Mouse (Mus musculus) bone marrow, adult 2 months (tissue): ENCODE measurements at regions not wholly inside any gene's neighbourhood (a gene's known extent, or its start where the extent isn't known, plus 50 kb on each side); places are given as distances from the start of the nearest gene placed in this dataset.

Source experiments
- H3K27ac ChIP-seq: fragments of 200-500 bp; 2 replicates; pipeline ENCODE4 v1.5.1; 2012; ENCODE audit warnings: low read depth, mild to moderate bottlenecking, control low read depth, inconsistent platforms, low read length; ENCODE audit not compliant: control insufficient read depth, poor library complexity, insufficient read depth
- H3K4me1 ChIP-seq: fragments of 200-500 bp; 2 replicates; pipeline ENCODE4 v1.6.1; 2011; ENCODE audit warnings: low read length; ENCODE audit not compliant: control insufficient read depth, insufficient read depth
- H3K4me3 ChIP-seq: fragments of 200-500 bp; replicated peaks from 2 replicates; pipeline ENCODE3; 2011; ENCODE audit warnings: mild to moderate bottlenecking, low read depth, low read length, control low read depth; ENCODE audit not compliant: control insufficient read depth
- CTCF ChIP-seq: fragments of 200-500 bp; IDR thresholded peaks from 2 replicates; pipeline ENCODE4 v1.5.1; 2011; ENCODE audit warnings: low read length, control low read depth; ENCODE audit not compliant: control insufficient read depth, insufficient read depth
- POLR2A ChIP-seq: fragments of 200-500 bp; IDR thresholded peaks from 2 replicates; pipeline ENCODE4 v1.6.1; 2011; ENCODE audit warnings: low read depth, mild to moderate bottlenecking, control low read depth, low read length, borderline replicate concordance; ENCODE audit not compliant: control insufficient read depth
- WGBS: fragments of 180-500 bp; shearing (Covaris S2); methylation state at CpG from one replicate; pipeline ENCODE4 v1.1.7; 2018; 5-methylcytosine and 5-hydroxymethylcytosine counted together

- no peak for TF ChIP-seq CTCF
- no peak for TF ChIP-seq POLR2A
- no peak overlapping the region for H3K27ac ChIP-seq
- no peaks in the 10 kb centered on the region for H3K4me1 ChIP-seq
- no peak overlapping the region for H3K4me3 ChIP-seq
- WGBS: 38% methylated on average over 4 of the region's 4 CpGs
Observed at GRCm38 (mm10) chr14:72149463-72149862, 342.2 kb downstream of the Gm9195 start.

GRCm38 (mm10) chr14:72148886-72149285, 342.8 kb downstream of the Gm9195 start:
- 71% methylated on average over 1 of the region's 1 CpGs for WGBS
- Histone ChIP-seq H3K4me3 (no peak overlapping the region), H3K4me1 (no peaks in the 10 kb centered on the region), H3K27ac (no peak overlapping the region)
- no peak for TF ChIP-seq CTCF
- no peak for TF ChIP-seq POLR2A

- H3K27ac ChIP-seq: no peak overlapping the region
- TF ChIP-seq POLR2A (no peak), CTCF (no peak)
- no peak overlapping the region for H3K4me3 ChIP-seq
- H3K4me1 ChIP-seq: no peaks in the 10 kb centered on the region
- 78% methylated on average over 2 of the region's 2 CpGs for WGBS
Observed at GRCm38 (mm10) chr14:72146381-72146780, 345.3 kb downstream of the Gm9195 start.

GRCm38 (mm10) chr14:72142883-72143487, 348.7 kb downstream of the Gm9195 start:
- TF ChIP-seq CTCF (no peak), POLR2A (no peak)
- Histone ChIP-seq H3K4me3 (no peak overlapping the region), H3K4me1 (no peaks in the 10 kb centered on the region), H3K27ac (no peak overlapping the region)
- WGBS: 62% methylated on average over 6 of the region's 6 CpGs

GRCm38 (mm10) chr14:72141136-72141535, 350.5 kb downstream of the Gm9195 start:
- no peak overlapping the region for H3K4me3 ChIP-seq
- 78% methylated on average over 4 of the region's 4 CpGs for WGBS
- H3K4me1 ChIP-seq: no peaks in the 10 kb centered on the region
- H3K27ac ChIP-seq: no peak overlapping the region
- TF ChIP-seq CTCF (no peak), POLR2A (no peak)

GRCm38 (mm10) chr14:72130149-72130548, 361.5 kb downstream of the Gm9195 start:
- H3K27ac ChIP-seq: no peak overlapping the region
- WGBS: 75% methylated on average over 4 of the region's 4 CpGs
- no peak overlapping the region for H3K4me3 ChIP-seq
- H3K4me1 ChIP-seq: no peaks in the 10 kb centered on the region
- TF ChIP-seq CTCF (no peak), POLR2A (no peak)

- TF ChIP-seq POLR2A (no peak), CTCF (no peak)
- no peaks in the 10 kb centered on the region for H3K4me1 ChIP-seq
- 79% methylated on average over 4 of the region's 4 CpGs for WGBS
- no peak overlapping the region for H3K27ac ChIP-seq
- no peak overlapping the region for H3K4me3 ChIP-seq
Observed at GRCm38 (mm10) chr14:72121786-72122185, 369.9 kb downstream of the Gm9195 start.

- 41% methylated on average over 1 of the region's 1 CpGs for WGBS
- H3K27ac ChIP-seq: no peak overlapping the region
- TF ChIP-seq CTCF: no peak
- no peak for TF ChIP-seq POLR2A
- H3K4me1 ChIP-seq: no peaks in the 10 kb centered on the region
- H3K4me3 ChIP-seq: no peak overlapping the region
Observed at GRCm38 (mm10) chr14:72121006-72121405, 370.6 kb downstream of the Gm9195 start.

GRCm38 (mm10) chr14:72116842-72117241, 374.8 kb downstream of the Gm9195 start:
- 80% methylated on average over 4 of the region's 4 CpGs for WGBS

More at GRCm38 (mm10) chr14:72116842-72117241, 374.8 kb downstream of the Gm9195 start:
- Histone ChIP-seq H3K4me1 (no peaks in the 10 kb centered on the region), H3K27ac (no peak overlapping the region), H3K4me3 (no peak overlapping the region)
- TF ChIP-seq POLR2A: no peak
- no peak for TF ChIP-seq CTCF
